Mouse (Mus musculus) forelimb bud, embryonic 11.5 days (tissue): ENCODE data around the gene Erbb3.
A peak's percentile ranks its signal among the peaks of the same experiment; 100 is the strongest.

Experiments used
- DNase-seq: peaks from one replicate; pipeline ENCODE4 v3.0.0-alpha.2; 2012; ENCODE audit warnings: low read depth, low spot score

Erbb3 gene

DNA sequence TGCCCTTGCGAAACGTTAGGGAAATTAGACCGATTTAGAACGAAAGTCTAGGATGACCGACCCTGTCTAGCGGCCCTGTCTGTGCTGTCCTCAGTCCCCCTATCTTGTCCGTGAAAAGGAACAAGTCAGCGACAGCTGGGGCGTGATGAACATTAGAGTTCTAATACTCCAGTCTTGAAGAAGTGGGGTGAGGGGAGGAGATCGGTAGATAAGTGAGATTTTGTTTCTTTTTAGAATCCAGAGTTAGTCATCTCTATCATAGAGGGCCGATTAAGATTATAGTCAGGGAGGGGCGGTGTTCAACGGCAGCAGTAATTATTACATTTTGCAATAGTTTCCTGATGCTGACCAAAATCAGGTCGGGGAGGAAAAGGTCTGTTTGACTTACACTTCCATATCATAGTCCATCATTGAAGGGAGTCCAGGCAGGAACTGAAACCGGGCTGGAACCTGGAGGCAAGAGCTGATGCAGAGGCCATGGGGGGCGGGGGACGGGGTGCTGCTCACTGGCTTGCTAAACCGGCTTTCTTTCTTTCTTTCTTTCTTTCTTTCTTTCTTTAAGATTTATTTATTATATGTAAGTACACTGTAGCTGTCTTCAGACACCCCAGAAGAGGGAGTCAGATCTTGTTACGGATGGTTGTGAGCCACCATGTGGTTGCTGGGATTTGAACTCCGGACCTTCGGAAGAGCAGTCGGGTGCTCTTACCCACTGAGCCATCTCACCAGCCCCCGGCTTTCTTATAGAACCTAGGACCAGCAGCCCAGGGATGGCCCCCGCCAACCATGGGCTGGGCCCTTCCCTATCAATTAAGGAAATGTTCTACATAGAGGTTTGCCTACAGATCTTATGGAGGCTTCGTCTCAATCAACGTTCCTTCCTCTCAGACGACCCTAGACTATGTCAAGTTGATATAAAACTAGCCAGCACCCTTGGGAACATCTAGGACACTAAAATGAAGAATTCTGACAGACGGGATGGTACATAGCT is 62.8 kb downstream of the Erbb3 start:
- no peak for DNase-seq

DNA sequence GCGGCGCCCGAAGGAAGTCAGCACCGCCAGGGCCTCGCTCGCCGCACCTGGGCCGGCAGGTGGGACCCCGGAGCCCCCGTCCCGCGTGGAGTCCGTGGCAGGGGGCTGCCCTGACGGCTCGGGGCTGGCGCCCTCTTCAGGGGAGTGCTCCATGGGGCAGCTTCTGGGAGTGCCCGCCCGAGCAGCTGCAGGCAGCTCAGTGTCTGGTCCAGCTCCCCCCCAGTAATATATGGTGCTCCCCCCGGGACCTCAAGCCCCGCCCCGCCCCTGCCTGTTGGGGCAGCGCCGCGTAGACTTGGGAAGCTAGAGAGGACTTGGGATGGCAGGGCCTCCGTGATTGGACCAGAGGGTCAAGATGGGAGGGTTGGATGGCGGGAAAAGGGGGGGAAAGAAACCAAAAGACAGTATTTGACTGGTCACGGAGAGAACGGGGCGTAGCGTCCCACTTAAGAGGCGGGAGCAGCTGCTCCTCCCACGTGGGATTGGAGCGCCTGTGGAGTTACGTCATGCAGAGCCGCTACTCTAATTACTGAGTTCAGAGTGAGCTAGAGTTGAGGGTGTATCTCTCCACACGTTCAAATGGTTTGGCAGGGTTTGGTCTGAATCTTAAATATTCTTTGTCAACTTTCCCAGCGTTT is 63.7 kb downstream of the Erbb3 start, which contains the start of gene Esyt1:
TSS of gene Esyt1 (minus strand) at position 201 of the 638 bp plus-strand sequence.
- DNase-seq, result peak; percentile 97

DNA sequence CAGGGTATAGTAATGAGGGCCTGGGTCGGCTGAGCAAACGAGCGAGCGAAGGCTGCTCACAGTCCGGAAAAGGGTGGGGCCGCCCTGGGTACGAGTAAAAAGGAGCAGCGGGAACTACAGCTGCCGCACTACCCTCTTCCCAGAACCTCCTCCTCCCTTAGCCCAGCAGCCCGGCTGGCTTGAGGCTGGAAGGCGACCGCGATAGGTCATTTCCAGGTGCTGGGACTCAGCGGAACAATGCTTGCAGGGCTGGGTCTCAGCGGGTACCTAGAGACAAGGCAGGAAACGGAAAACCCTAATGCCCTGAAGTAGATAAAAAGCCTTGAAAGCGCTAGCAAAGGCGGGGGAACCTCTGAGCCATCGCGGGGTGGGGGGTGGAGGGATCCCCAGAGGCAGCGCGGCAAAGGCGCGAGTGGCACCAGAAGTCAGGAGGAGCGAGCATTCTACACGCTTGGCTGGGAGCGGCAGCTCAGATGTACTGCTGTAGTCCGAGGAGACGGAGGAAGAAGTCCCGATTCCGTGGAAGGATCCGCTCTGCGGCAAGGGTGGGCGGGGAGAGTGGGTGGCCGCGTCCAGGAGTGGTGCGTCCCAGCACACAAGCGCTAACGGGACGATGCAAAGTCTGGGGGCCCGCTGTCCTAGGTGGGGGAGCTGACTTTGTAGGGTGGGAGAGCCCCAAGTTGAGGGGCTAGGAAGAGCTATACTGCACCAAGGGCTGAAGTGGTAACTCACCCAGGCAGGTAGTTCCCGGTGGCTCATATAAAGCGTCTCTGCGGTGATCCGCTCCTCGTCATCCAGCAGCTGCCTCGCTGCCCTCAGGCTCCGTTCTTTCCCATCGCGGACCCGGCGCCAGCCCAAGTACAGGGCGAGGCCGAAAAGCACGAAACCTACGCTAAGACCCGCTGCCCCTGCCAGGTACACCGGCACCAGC is 64.5 kb downstream of the Erbb3 start:
- peak; percentile 47 for DNase-seq

DNA sequence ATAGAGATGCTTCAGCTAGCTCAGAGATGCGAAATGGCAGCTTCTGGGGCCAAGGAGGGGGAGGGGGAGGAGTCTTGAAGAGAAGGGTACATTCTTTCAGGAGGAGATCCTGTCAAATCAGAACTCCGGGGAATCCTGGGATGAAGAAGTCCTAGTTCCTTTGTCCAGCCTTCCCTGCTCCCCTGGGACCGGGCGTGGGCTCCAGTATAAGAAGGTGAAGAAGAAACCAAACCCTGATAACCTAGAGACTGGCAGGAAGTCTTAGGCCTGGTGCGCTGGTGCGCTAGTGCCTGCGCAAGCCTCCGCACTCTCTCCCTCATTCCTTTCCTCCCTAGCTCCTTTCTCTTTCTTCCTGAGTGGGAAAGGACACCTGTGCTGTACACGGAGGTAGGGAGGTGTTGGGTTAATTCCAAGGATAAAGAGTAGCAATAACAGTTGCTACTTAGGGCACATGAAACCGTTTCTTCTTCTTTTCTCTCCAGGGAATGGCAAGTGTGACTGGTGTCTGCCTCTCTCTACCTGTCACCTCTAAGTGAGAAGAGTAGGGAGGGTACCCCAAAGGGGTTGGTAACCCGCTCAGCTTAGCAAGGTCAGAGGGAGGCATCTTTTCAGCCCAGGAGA is 65.2 kb downstream of the Erbb3 start:
- no peak for DNase-seq

DNA sequence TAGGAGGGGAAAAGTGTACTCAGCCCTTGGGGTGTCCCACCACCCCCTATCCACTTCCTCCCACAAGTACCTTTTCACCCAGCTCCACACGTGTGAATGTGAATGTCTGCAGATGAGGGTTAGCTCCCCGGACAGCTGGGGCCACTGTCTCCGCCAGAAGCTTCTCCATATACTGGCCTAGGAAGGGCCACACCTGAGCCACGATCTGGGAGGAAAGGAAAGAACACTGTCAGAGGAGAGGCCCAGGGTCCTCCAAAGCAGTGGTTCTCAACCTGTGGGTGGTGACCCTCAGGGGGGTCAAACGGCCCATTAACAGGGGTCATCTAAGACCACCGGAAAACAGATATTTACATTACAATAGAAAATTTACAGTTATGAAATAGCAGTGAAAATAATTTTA is 67.1 kb downstream of the Erbb3 start:
- DNase-seq, result no peak

DNA sequence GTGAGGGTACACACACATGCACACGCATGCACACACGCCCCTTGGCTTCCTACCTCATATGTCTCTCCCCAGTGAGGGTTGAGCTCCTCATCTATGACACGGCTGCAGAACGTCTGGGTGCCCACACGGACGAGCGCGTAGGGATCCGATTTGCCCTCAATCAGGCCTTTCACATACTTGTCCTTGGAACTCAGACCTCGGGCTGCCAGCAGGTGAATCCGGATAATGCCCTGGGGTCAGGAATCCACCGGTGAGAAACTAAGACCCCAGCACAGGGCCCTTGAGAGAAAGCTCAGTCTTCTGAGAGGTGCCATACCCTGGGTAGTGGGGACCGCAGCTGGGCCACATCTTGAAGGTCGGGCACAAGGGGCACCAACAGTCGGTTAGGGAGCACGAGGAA is 68.9 kb downstream of the Erbb3 start:
- DNase-seq, result no peak

DNA sequence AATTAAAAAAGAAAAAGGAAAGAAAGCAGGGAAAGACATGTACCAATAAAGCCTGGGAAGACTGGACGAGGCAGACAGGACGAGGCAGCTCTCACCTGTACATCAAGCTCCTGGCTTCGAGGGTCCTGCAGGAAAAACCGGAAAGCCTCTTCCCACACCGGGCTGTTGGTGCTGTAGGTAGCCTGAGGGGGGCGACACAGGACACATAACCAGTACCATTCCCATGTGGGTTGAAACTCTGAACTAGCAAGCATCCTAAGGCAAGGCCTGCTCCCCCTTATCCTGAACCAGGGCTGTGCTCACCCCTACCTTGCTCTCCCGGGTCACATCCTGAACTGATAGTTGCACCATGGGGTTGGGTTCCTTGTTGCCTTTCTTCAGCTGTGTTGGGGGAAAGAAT is 70.6 kb downstream of the Erbb3 start:
- DNase-seq, result no peak
